Mouse (Mus musculus) kidney, adult 11 months (tissue): ENCODE results near the gene Rlbp1.

Experiments used
- DNase-seq: peaks from one replicate; pipeline ENCODE4 v3.0.0; 2022

The Rlbp1 gene

DNA sequence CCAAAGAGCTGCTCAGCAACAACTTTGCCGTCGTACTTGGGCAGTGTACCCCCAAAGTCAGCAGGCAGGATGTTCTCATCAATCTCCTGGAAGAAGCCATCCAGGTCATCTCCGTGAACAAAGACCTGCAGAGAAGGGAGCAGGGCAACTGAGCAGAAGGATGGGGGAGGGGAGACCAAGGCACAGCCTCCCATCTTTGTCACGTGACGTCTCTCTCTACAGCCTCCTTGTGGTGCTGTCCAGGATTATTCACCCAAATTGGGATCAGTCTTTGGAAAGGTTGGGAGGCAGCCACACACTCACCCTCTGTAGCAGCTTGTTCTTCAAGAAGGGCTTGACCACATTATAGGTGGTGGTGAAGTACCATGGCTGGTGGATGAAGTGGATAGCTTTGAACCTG, 11.3 kb downstream of the Rlbp1 start:
- no peak for DNase-seq

DNA sequence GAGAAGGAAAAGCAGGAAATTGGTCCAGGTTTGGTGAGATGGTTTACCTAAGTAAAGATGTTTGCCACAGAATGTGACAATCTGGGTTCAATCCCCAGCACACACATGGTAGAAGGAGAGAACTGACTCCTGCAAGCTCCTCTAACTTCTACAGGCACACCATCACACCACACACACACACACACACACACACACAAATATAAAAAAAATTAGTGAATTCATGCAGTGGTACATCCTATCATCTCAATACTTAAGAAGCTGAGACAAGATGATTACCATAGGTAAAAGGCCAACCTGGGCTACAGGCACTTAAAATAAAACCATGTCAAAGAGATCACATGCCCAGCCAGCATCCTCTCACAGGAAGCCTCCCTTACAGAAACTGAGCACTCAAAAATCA, 12.8 kb downstream of the Rlbp1 start:
- no peak for DNase-seq

DNA sequence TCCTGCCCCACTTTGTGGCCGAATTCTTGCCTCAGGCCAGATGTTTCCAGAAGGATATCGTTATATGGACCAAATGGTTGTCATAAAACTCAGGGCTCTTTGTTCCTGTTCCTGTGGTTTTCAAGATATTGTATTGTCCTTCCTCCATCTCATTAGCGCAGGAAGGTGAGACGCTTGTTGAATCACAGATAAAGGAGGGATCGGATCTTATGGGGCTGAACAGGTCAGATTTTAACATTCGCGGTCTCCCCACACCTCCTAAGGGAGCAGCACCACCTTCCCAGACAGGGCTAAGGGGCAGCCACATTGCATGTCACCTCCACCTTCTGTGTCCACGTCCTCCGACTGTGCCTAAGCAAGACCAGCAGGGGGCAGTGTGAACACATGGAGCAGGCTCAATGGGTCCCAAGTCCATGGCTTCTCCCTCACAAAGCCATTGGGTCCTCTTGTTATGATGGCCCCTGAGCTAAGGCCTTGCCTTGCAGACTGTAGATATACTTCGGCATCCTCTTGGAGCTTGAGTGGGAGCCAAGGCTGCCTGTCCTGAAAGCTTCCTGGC, 15.4 kb downstream of the Rlbp1 start:
- DNase-seq = peak; percentile 44

DNA sequence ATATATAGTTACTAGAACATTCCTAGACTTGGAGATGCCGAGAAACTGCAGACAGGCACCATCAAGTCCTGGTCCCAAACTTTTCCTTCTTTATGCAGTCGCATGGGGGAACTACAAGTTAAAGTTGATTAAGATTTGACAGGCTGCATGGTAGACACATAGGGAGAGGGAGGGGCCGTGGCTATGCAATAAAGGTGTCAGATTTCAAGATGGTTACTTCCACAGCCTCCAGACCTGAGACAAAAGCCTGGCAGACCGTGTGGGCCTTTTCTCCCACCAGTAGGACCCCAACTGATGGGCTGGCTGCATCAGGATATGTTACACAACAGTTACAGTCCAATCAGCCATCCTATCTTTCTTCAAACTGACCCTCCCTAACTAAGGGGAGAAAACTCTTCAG, 17.4 kb downstream of the Rlbp1 start:
- DNase-seq = no peak

DNA sequence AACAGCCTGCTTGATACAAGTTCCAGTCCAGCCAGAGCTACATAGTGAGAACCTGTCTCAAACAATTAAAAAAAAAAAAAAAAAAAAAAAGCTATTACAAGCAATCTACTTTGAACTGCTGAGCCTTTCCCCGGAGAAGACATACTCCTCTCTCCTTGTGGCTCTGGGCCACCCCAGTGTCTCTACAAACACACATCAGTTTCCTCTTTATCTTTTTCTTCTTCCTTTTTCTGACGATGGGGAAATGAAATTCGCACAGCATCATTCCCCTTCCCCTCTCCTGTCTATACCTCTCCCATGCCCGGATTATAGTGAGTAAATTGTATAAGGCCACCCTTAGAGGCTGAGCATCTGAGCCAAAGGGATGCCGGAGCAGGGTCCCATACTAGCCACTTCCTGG, 18.2 kb downstream of the Rlbp1 start:
- DNase-seq = no peak

DNA sequence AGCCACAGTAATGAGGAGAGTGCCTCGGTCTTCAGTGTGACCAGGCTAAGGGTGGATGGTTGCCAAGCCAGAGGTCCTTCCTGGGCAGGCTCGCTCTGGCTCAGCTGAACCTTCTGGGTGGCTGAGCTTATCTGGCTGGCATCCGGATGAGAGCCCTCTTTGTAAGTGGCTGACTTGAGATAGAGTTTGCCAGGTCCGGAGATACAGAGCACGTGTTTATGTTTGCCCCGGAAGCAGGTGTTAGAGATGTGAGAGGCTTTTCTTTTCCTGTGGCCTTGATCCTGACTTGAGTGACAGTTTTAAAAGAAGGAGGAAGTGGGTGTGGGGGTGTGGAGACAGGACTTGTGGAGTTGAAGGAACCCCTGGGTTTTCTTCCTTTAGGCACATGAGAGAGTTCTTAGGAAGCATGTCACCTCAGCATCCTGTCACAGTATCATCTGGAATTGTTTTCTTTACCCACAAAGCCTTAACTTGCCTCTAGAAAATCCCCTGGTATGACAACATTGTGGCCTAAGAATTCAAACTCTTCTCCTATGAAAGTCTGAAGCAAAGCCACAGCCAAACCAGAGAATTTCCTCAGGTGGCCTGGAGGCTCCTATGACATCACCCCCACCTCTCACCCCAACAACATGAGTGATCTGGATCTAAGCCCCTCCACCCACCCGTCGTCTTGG, 23.3 kb downstream of the Rlbp1 start:
- DNase-seq = peak; percentile 36

DNA sequence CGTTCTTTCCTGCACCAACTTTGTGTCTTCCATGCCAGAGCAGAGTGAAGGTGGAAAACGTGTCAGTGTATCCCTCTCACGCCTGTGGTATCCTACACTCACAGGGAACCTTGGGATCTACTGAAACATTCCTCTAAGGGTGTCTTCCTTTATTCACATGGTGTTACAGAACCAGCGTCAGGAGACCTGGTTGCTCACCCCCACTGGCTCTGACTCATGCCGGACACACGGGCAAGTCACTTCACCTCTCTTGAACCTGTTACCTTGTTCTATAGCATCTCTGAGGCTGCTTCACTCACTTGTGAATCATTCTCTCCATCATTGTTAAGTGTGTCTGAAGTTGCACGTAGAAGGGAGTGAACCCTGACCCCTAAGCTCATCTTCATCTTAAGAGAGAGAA, 24.0 kb downstream of the Rlbp1 start:
- no peak for DNase-seq

DNA sequence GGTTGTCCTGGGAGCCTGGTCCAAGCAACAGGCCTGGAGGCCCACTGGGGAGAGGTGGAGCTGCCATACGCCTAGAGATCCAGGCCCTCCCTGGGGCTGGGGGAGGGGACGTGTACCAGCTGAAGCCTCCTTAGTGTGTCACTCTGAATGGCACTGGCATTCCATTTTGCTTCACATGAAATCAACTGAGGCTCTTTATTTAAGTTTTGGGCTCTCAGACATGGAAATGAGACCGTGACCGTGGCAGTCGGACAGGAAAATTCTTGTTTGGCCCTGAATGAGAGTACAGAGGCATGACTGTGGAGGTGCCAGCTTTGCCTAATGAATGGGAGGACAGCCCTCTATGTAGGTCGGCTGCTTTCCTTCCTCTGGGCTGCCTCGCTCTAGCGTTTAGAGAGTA, 24.6 kb downstream of the Rlbp1 start:
- no peak for DNase-seq

DNA sequence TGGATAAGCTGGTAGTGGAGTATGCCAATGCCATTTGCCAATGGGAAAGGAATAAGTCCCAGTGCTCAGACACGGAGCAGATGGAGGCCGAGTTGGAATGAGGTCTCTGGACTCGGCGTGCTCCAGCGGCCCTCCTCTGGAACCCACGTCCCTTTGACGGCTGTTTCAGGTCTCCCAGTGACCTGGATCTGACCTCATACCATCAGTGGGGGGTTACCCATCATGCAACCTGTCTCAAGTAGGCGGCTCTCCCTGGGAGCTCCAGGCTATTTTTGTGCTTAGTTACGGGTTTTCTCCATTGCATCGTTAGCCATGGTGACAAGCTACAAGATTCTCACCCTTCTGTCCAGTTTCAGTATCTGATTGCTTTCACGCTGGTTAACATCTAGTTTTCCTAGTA, 26.8 kb downstream of the Rlbp1 start:
- DNase-seq = no peak

DNA sequence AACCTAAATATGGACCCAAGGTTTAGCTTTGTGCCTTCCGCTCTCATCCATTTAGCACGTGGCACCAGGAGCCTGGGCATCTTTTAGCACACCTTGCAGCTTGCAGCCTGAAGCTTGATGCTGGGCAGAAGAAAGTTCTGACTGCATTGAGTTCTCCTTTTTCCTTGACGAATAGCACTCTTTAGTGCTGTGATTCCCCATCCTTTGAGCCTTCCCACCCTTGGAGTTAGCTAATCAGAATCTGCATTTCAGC, 27.7 kb downstream of the Rlbp1 start:
- no peak for DNase-seq

DNA sequence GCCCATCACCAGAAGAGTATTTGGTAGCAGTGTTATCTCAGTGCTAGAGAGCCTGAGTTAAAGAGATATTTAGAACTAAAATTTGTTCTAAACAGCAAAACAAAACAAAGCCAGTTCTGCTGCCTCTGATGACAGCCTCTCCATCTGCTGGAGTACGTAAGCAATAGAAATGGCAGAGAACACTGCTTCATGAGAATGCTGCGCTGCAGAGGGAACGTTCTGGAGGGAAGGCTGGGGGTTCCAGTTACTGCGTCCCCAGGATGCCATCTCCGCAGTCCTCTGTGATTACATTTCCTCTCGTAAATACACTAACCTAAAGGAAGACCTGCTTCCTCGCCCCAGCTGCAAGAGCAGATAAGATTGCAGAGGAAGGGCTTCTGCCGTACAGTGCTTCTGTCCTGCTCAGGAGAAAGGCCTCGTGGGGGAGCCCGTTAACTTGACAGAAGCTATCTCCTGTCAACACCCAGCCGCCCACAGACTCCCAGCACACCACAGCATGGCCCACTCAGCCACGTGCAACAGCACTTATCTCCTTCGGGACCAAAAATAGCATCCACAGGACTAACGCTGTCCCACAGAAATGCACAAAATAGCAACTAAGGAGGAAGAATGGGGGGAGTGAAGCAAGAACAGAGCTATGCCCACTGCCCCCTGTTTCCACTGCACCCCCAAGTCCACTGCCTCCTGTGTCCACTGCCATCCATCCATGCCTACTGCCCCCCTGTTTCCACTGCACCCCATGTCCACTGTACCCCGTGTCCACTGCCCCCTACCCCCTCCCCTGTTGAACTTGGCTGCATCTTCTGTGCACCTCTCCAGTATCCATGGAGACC, 28.3 kb downstream of the Rlbp1 start:
- DNase-seq = no peak

DNA sequence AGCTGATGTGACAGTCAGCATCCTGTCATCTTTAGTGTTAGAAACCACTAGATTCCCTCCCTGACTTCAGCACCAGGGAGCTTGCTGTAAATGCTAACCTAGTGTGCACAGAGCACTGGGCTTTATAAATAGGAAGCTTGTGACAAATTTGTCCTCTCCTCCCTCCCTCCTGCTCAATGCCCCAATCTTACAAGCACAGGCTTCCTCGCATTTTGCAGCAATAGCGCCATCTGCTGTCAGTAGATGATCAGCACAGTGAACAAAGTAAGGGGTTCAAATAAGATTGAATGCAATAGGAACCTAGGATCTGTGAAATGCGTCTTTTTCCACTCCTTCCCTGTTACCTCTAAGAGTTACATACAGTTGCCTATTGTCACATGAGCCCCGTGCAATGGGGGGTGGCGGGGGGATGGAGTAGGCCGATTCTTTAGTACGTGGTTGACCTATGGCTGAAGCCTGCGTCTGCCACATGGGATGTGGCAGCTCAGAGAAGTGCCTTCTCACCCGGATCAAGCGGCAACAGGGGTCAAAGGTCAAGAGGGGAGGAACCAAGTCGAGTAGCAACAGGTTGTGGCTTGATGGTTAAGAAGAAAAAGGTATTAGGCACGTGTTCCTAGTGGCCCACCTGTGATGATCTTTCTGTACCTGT, 37.0 kb downstream of the Rlbp1 start:
- peak; percentile 46 for DNase-seq

DNA sequence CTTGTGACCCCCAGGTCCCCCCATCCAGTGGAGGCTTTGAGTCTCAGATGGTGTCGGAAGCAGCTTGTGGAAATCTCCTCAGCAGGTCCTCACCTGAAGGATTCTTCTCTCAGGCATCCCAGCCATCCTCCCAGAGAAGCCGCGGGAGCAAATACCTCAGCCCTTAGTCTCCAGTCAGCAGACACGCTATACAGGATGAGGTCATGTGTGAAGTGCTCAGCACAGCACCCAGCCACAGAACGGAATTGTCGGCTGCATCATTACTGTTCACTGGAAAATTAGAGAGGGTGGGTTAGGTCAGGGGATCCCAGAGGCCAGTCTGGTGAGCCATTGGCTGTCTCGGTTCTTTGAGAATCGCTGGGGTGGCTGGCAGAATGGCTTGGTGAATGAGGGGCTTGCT, 38.0 kb downstream of the Rlbp1 start:
- no peak for DNase-seq

DNA sequence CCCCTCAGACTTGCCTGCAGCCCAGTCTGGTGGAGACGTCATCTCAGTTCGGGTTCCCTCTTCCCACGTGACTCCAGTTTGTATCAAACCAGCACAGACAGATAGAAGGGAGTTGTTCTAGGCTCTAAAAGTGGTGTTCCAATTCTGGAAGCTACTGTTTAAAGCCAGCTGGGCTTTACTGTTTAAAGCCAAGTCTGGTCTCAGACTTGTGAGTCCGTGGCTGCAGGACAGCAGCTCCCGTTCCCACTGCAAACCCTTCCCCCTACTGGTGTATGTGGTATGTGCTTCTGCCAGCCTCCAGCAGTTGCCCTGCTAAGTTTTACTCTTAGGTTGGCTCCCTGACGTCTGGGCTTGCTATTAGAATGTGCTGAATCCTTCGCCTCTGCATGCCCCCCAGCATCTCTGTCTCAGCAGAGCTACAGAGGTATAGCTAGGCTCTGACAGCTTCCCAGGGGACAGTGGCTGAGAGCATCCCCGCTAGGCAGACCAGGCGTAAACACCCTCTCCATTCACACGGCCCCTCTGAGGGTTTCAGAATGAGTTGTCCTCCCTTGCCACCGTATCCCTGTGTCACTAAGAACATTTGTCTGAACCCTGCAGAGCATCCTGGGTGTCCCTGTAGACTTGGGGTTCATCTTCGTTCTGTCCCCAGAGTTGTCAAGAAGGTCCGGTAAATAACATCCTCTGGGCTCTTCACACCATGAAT, 39.6 kb downstream of the Rlbp1 start:
- no peak for DNase-seq

DNA sequence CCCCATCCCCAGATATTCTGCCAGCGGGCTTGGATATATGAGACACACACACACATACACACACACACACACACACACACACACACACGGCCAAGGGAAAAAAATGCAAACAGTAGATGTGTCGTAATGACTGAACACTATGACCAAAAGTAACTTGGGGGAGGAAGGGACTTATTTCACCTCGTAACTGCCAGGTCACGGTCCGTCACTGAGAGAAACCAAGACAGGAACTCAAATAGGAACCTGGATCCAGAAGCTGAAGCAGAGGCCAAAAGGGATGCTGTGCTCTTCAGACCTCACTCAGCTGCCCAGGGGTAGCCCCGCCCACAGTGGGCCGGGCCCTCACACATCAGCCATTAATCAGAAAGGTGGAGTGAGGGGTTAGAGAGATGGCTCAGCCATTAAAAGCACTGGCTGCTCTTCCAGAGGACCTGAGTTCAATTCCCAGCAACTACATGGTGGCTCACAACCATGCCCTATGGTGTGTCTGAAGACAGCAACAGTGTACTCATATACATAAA, 40.2 kb downstream of the Rlbp1 start:
- DNase-seq = no peak

DNA sequence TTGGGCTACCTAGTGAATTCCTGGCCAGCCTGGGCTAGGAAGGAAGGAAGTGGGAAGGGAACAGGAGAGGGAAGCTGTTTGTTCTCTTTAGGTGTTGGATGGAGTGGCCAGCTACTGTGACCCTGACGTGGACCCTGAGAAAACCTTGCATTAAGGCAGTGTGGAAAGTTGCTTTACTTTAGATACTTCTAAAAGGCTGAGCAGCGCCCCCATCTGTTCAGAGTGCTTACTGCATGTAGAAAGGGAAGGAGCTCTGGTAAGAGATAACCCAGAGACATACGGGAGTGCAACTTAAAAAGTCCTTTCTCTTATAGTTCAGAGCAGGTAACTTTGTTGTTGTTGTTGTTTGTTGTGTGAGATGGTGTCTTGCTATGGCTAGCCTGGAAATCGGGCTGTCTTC, 40.9 kb downstream of the Rlbp1 start:
- peak; percentile 28 for DNase-seq

DNA sequence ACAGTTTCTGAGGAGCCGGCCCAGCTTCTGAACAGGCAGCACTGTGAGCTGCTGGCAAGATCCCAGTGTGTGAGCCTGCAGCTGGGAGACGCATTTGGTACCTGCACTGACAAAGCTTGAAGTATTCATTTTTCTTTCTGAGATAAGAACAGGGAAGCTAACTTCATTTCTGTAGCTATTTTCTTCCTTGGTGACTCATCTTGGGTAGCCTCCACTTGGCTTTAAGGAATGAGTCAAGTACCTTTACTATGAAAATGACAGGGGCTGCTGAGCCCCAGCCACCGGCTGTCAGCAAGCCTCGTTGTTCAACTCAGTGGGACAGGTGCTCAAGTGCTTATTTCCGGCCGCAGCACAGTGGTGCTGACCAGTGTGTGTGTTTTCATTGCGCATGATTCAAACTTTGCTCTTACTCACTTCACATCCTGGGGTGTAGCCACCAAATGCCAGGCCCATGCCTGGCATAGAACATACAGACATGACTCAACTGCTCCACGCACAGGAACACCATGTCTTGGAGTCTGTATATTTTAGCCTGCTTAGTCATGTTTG, 50.4 kb downstream of the Rlbp1 start:
- DNase-seq = no peak

DNA sequence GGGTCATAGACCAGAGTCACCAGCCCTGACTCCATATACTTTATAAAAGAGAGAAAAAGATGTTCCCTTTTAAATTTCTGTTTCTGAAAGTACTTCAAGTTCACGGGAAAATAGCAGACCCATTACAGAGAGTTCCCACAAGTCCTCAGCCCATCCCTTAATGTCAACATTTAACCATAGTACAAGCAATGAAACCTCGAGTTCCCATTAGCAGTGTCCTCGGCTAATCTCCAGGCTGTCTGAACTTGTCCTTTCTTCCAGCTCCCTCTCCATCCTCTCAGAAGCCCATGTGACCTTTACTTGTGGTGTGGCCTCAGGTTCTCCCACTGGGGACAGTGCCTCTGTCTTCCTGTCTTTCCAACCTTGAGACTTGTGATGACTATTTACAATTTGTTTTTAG, 53.4 kb downstream of the Rlbp1 start:
- no peak for DNase-seq

DNA sequence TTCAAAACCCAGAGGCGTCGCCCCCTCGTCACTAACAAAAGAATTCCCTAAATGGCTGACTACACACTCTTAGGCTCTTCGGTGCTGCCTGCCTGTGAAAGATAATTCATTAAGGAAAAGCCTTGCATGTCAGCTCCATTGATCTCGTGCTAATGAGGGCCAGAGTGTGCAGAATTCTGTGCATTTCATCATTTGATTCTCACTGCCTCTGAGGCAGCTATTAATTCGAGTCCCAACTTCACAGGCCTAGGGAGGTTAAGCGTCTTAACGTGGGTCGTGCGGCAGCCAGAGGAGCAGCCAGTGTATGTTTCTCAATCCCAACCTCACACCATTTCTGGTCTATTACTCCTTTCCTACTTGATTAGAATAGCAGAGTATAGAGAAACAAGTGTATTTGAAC, 55.7 kb downstream of the Rlbp1 start:
- DNase-seq = no peak

DNA sequence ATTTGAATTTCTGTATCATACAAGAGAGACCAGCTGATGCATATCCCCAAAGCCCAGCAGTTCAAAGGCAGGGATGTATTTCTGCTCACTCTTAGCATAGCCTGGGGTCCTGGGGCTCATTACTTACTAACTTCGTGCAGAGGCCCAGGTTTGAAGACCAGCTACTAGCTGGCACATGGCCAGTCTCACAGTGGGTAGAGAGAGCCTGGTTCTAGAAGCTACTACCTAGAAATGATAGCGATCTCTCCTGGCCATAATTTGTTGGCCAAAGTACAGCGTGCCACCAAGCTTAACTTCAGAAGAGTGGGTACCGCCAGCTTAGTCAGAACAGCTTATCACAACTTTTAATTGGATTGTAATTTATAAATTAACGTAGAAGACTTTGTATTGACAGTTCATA, 58.1 kb downstream of the Rlbp1 start:
- DNase-seq = no peak
